Mouse (Mus musculus) testis, adult 10 weeks (tissue): ENCODE measurements around the gene Rpusd1. TPM values are rescaled to one million over a fixed set of nuclear protein-coding genes. Genes with fewer than 3 reads are reported as not detected.

ENCODE experiments used
- polyA plus RNA-seq: library from polyadenylated mRNA; stranded (reverse); fragments of 350-450 nt; fragmentation: Illumina TruSeq; extraction: RNeasy Lipid Tissue Mini Kit (QIAGEN cat#74804); gene quantifications from one replicate; pipeline ENCODE4 v1.2.3, GENCODE M21; 2014; ENCODE audit warnings: low read depth, low replicate concordance

The Rpusd1 gene
- polyA plus RNA-seq = not detected

DNA sequence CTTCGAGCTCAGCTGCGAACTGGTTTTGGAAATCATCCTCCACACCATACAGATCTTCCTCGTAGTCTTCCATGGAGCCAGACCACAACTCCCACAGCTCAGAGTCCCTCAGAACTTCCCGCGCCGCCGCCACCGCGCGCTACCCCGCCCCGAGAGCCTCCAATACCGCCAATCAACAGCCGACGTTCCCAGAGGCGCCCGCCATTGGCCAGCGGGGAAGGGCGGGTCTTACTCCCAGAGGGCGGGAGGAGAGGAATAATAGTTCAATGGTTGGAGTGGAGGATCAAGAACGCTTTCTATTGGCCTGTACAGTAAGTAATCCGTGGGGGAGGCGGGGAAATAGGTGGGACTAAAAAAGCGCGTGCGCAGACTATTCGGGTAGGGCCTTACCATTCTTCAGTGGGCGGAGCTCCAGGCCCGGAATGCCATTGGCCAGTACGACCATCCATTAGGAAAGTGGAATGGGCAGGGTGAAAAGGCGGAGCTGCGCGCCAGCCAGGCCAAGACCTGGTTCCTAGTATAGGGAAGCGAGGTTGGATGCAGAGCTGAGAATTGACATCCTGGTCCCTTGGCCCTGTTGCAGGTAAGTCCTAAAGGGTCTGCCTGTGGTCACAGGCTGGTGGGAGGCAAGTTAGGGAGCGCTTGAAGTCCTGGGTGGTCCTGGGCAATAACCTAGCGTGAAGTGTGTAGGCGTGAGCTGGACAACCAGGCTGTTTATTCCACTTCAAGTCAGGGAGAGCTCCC, at the start of gene Rpusd1, which contains the start of gene Chtf18:
Gene Rpusd1, plus strand, starts transcription at position 406 of the 744 bp plus-strand sequence.
Gene Chtf18, minus strand, starts transcription at position 155 of the 744 bp plus-strand sequence.

DNA sequence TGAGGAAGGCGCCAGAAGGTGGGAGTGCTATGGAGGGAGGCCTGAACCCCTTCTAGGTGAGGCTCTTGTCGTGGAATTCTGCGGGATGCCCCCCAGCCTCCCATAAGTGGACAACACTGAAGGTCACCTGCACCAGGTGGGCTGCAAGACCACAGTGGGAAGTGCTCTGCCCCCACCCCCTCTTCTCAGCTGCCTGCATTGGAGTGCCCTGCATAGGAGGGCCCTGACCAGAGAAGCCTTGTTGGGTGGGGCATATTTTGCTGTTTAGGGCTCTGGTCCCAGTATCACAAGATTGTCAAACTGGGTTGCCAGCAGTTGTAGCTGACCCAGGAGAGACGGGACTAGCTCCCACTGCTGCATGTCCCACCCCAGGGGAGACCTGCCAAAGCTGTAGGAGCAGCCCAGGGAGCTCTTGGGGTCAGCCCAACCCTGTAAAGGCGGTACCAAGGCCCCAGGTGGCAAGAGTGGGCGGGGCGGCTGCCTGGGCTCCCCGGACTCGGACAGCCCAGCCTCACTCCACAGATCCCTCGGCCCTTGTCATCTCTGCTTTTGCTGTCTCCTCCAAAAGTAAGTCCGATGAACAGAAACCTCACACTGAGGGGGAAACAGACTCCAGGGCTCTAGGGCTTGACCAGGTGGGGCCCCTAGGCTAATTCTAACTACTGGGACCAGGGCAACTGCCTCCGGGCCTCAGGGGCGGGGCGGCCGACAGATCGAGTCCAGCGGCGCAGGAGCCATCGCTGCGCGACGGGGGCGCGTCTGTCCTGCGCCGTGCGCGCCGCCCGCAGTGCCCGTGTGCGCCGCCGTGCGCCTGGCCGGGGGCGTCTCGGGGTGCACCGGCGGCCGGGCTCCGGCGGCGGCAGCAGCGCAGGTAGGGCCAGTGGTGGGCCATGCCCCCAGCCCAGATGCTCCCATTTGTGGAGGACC, 10.5 kb upstream of the Rpusd1 start, which contains the start of gene Gng13:
Gene Gng13, plus strand, starts transcription at position 461 of the 927 bp plus-strand sequence.

DNA sequence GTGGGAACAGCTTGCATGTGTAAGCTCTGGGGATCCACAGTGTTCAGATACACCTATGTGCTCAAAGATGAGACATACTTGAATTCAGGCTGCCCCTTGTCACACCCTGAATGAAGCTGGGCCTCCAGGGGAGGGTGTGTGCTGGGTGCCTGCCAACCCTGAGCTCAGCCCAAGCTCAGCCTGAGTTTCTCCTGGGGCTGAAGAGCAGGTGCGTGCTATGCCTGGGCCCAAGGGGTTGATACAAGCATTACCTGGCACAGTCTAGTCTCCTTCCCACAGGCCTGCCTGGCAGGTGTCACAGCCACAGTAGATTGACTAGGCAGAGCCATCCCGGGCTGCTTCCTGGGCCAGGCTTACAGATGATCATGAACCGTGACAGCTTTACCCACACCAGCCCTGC, 8.3 kb downstream of the Rpusd1 start, which contains the start of gene Mslnl:
Gene Mslnl, plus strand, starts transcription at position 298 of the 400 bp plus-strand sequence.

DNA sequence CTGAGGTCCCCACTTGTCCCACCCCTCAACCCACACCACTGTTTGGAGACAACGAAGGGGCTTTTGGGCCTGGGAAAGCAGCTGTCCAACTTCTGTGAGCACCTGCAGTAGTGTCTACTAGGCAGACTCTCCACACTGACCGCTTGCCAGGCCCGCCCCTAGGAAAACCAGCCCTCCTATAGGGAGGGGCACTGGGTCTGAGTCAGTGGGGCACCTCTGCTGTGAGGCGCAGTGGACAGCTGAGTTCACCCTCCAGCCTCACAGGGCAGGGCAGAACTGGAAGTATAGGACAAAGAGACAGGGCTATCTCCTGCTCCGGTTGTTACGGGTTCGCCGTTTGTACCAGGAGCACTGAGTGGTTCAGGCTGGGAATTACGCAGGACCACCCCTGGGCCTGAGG, 26.8 kb downstream of the Rpusd1 start, which contains the start of gene Msln:
Gene Msln, minus strand, starts transcription at position 138 of the 400 bp plus-strand sequence.

DNA sequence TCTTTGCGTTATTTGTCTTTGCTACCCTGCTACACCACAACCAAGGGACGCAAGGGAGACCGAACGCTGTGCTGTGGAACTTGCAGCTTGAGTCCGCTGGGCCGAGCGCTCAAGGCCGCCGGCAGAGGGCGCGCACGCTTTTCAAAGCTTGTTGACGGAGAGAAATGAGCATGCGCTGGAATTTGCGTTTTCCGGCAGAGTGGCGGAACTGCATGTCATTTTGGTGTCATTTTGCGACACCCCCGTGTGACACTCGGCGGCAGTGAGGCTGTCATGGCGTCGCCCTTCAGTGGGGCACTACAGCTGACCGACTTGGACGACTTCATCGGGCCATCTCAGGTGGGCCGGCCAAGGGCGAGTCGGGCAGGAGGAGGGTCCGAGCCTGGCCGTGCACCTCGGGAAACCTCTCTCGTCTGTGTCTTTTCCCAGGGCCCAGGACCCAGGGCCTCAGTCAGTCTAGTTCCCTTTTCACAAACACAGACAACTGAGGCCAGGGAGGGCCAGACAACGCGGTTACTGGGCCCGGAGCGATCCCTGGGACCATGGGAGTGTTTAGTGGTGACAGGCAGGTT, 46.2 kb downstream of the Rpusd1 start, which contains the start of gene Narfl:
Gene Narfl, plus strand, starts transcription at position 228 of the 572 bp plus-strand sequence.

Other genes starting within 250 kb of the Rpusd1 start
- not detected for gene Sstr5, start 230.4 kb upstream of the Rpusd1 start, polyA plus RNA-seq
- gene Sox8, start 157.0 kb upstream of the Rpusd1 start, polyA plus RNA-seq = 4.2 TPM
- gene Lmf1, start 148.6 kb upstream of the Rpusd1 start, polyA plus RNA-seq = 2.4 TPM
- gene Gng13, start 10.5 kb upstream of the Rpusd1 start, polyA plus RNA-seq = not detected
- gene Chtf18, start 251 bp upstream of the Rpusd1 start, polyA plus RNA-seq = 1.6 TPM
- gene Mslnl, start 8.4 kb downstream of the Rpusd1 start, polyA plus RNA-seq = not detected
- 0.22 TPM for gene Msln, start 26.7 kb downstream of the Rpusd1 start, polyA plus RNA-seq
- 1.4 TPM for gene Narfl, start 46.1 kb downstream of the Rpusd1 start, polyA plus RNA-seq
- gene Haghl, start 58.0 kb downstream of the Rpusd1 start, polyA plus RNA-seq = 0.55 TPM
- gene Ccdc78, start 58.9 kb downstream of the Rpusd1 start, polyA plus RNA-seq = 0.49 TPM
- 0.43 TPM for gene Fam173a, start 65.2 kb downstream of the Rpusd1 start, polyA plus RNA-seq
- gene AC134908.4, start 68.0 kb downstream of the Rpusd1 start, polyA plus RNA-seq = 0.35 TPM
- 0.24 TPM for gene Metrn, start 69.5 kb downstream of the Rpusd1 start, polyA plus RNA-seq
- 0.60 TPM for gene Fbxl16, start 81.4 kb downstream of the Rpusd1 start, polyA plus RNA-seq
- 1.0 TPM for gene Wdr24, start 96.0 kb downstream of the Rpusd1 start, polyA plus RNA-seq
- 1.1 TPM for gene Jmjd8, start 101.2 kb downstream of the Rpusd1 start, polyA plus RNA-seq
- 3.4 TPM for gene Stub1, start 105.7 kb downstream of the Rpusd1 start, polyA plus RNA-seq
- gene Rhbdl1, start 109.6 kb downstream of the Rpusd1 start, polyA plus RNA-seq = not detected
- not detected for gene Gm20683, start 114.1 kb downstream of the Rpusd1 start, polyA plus RNA-seq
- 4.0 TPM for gene Rhot2, start 117.2 kb downstream of the Rpusd1 start, polyA plus RNA-seq
- 3.1 TPM for gene Wdr90, start 133.8 kb downstream of the Rpusd1 start, polyA plus RNA-seq
- gene Mcrip2, start 141.1 kb downstream of the Rpusd1 start, polyA plus RNA-seq = 0.78 TPM
- gene Mettl26, start 147.4 kb downstream of the Rpusd1 start, polyA plus RNA-seq = 11.0 TPM
- not detected for gene Wfikkn1, start 153.2 kb downstream of the Rpusd1 start, polyA plus RNA-seq
- 1.7 TPM for gene Rab40c, start 192.1 kb downstream of the Rpusd1 start, polyA plus RNA-seq
- gene Pigq, start 217.3 kb downstream of the Rpusd1 start, polyA plus RNA-seq = 4.1 TPM
- gene Nhlrc4, start 217.3 kb downstream of the Rpusd1 start, polyA plus RNA-seq = not detected
- gene A930017K11Rik, start 224.9 kb downstream of the Rpusd1 start, polyA plus RNA-seq = not detected